ENCODE assay signal across 16 mouse cellular contexts in genomic region chr2:173255810-173256551, GRCm38 (mm10). TPM values are rescaled to one million over a fixed set of nuclear protein-coding genes. Genes with fewer than 3 reads are reported as not detected.
A peak's percentile ranks its signal among the peaks of the same experiment; 100 is the strongest.
DNase-seq lines count a peak whose midpoint lies in the region; ATAC-seq lines count a peak whose summit lies in the region.
"Had no signal": no experiment of that assay in that cellular context is flagged by ENCODE, and none has a peak within 500 bp of the region (broad histone marks: within the 10 kb centered on the region; RNA-seq: fewer than 3 reads in every experiment).

No protein-coding gene starts in this region.

- no peak for DNase-seq in heart, embryonic 10.5 days (ENCODE audit: low spot score)
- no peak for DNase-seq in layer of hippocampus, adult 8-10 months (ENCODE audit: low spot score in 2 of 2)
- no peak for DNase-seq in layer of hippocampus, adult 18-20 months (ENCODE audit: low spot score in 2 of 2)
- DNase-seq: cerebellum, adult 11-12 months; embryo, embryonic 11 days; gastrocnemius, postnatal 14 days; lung, postnatal 36 days; thymus, postnatal 14 days had no signal

- no peak overlapping the region for H3K4me3 ChIP-seq in heart, embryonic 15.5 days
- H3K4me3 ChIP-seq in heart, embryonic 10.5 days = no peak overlapping the region
- H3K4me3 ChIP-seq in midbrain, embryonic 13.5 days (replicated peaks) = no peak overlapping the region
- no peak overlapping the region for H3K4me3 ChIP-seq in midbrain, embryonic 15.5 days
- peak overlapping the region; percentile 9; the same call in 1 of the 2 replicates for H3K4me3 ChIP-seq in intestine, embryonic 15.5 days (replicated peaks)
- 0 out of 2 replicates have a peak overlapping the region, but pooled peaks have one; percentile 6 for H3K4me3 ChIP-seq in stomach, embryonic 16.5 days (replicated peaks; ENCODE audit: low read length)
- H3K4me3 ChIP-seq: heart, embryonic 12.5 days had no signal

- WGBS in heart, embryonic 15.5 days = 58% methylated on average over 7 of the region's 7 CpGs
- WGBS in heart, embryonic 10.5 days = 59% methylated on average over 7 of the region's 7 CpGs
- 73% methylated on average over 7 of the region's 7 CpGs for WGBS in midbrain, embryonic 13.5 days
- WGBS in midbrain, embryonic 15.5 days = 63% methylated on average over 7 of the region's 7 CpGs
- WGBS in intestine, embryonic 15.5 days = 44% methylated on average over 7 of the region's 7 CpGs
- 47% methylated on average over 7 of the region's 7 CpGs for WGBS in stomach, embryonic 16.5 days

- H3K9me3 ChIP-seq in heart, embryonic 15.5 days (replicated peaks) = no peaks in the 10 kb centered on the region
- H3K9me3 ChIP-seq in heart, embryonic 10.5 days = no peaks in the 10 kb centered on the region
- no peaks in the 10 kb centered on the region for H3K9me3 ChIP-seq in midbrain, embryonic 13.5 days
- no peaks in the 10 kb centered on the region for H3K9me3 ChIP-seq in midbrain, embryonic 15.5 days
- no peaks in the 10 kb centered on the region for H3K9me3 ChIP-seq in intestine, embryonic 15.5 days
- no peaks in the 10 kb centered on the region for H3K9me3 ChIP-seq in stomach, embryonic 16.5 days (replicated peaks; ENCODE audit: control insufficient read depth, low read length)
- H3K9me3 ChIP-seq: heart, embryonic 12.5 days had no signal

- H3K9ac ChIP-seq in heart, embryonic 15.5 days = no peak overlapping the region
- no peak overlapping the region for H3K9ac ChIP-seq in midbrain, embryonic 13.5 days (replicated peaks)
- no peak overlapping the region for H3K9ac ChIP-seq in midbrain, embryonic 15.5 days
- no peak overlapping the region for H3K9ac ChIP-seq in intestine, embryonic 15.5 days
- peak overlapping the region; percentile 33; the same call in 1 of the 2 replicates for H3K9ac ChIP-seq in stomach, embryonic 16.5 days (ENCODE audit: low read length)
- H3K9ac ChIP-seq: heart, embryonic 12.5 days had no signal

- H3K27me3 ChIP-seq in heart, embryonic 15.5 days = no peaks in the 10 kb centered on the region
- H3K27me3 ChIP-seq in heart, embryonic 10.5 days (ENCODE audit: insufficient read depth, poor library complexity, severe bottlenecking) = peaks cover 44% of the 10 kb centered on the region
- H3K27me3 ChIP-seq in midbrain, embryonic 13.5 days = no peaks in the 10 kb centered on the region
- H3K27me3 ChIP-seq in midbrain, embryonic 15.5 days (replicated peaks) = no peaks in the 10 kb centered on the region
- H3K27me3 ChIP-seq in intestine, embryonic 15.5 days (replicated peaks) = no peaks in the 10 kb centered on the region
- H3K27me3 ChIP-seq in stomach, embryonic 16.5 days (ENCODE audit: control insufficient read depth, insufficient read depth, low read length) = no peaks in the 10 kb centered on the region
- H3K27me3 ChIP-seq: heart, embryonic 12.5 days had no signal

- H3K4me1 ChIP-seq in heart, embryonic 15.5 days (replicated peaks) = peaks cover 98% of the 10 kb centered on the region
- peaks cover 92% of the 10 kb centered on the region for H3K4me1 ChIP-seq in heart, embryonic 10.5 days
- peaks cover 98% of the 10 kb centered on the region for H3K4me1 ChIP-seq in midbrain, embryonic 13.5 days (replicated peaks)
- peaks cover 87% of the 10 kb centered on the region for H3K4me1 ChIP-seq in midbrain, embryonic 15.5 days
- peaks cover 92% of the 10 kb centered on the region for H3K4me1 ChIP-seq in intestine, embryonic 15.5 days (replicated peaks)
- H3K4me1 ChIP-seq in stomach, embryonic 16.5 days (ENCODE audit: control insufficient read depth, insufficient read depth, low read length) = peaks cover 95% of the 10 kb centered on the region

- no peaks in the 10 kb centered on the region for H3K36me3 ChIP-seq in heart, embryonic 15.5 days
- no peaks in the 10 kb centered on the region for H3K36me3 ChIP-seq in heart, embryonic 10.5 days
- H3K36me3 ChIP-seq in midbrain, embryonic 13.5 days = no peaks in the 10 kb centered on the region
- no peaks in the 10 kb centered on the region for H3K36me3 ChIP-seq in midbrain, embryonic 15.5 days (replicated peaks)
- H3K36me3 ChIP-seq in intestine, embryonic 15.5 days = no peaks in the 10 kb centered on the region
- no peaks in the 10 kb centered on the region for H3K36me3 ChIP-seq in stomach, embryonic 16.5 days (ENCODE audit: control insufficient read depth, insufficient read depth, low read length)
- H3K36me3 ChIP-seq: heart, embryonic 12.5 days had no signal

- no peak for ATAC-seq in heart, embryonic 15.5 days (replicated peaks; ENCODE audit: insufficient number of reproducible peaks, insufficient read depth, low FRiP score, low read depth)
- no peak for ATAC-seq in midbrain, embryonic 13.5 days
- ATAC-seq in midbrain, embryonic 15.5 days (replicated peaks) = no peak
- peak; percentile 65 for ATAC-seq in intestine, embryonic 15.5 days
- ATAC-seq in stomach, embryonic 16.5 days (ENCODE audit: insufficient read depth, low FRiP score) = peak; percentile 39; the same call in 1 of the 2 replicates

- H3K4me2 ChIP-seq in heart, embryonic 15.5 days = no peak overlapping the region
- no peak overlapping the region for H3K4me2 ChIP-seq in midbrain, embryonic 13.5 days (replicated peaks)
- no peak overlapping the region for H3K4me2 ChIP-seq in midbrain, embryonic 15.5 days
- peak overlapping the region; percentile 27 for H3K4me2 ChIP-seq in intestine, embryonic 15.5 days (replicated peaks)
- H3K4me2 ChIP-seq in stomach, embryonic 16.5 days (ENCODE audit: low read depth, low read length) = peak overlapping the region; percentile 22
- H3K4me2 ChIP-seq: heart, embryonic 12.5 days; liver, embryonic 11.5 days had no signal

- H3K27ac ChIP-seq in heart, embryonic 15.5 days = 0 out of 2 replicates have a peak overlapping the region, but pooled peaks have one; percentile 2
- H3K27ac ChIP-seq in heart, embryonic 10.5 days = no peak overlapping the region
- peak overlapping the region; percentile 25; the same call in 1 of the 2 replicates for H3K27ac ChIP-seq in midbrain, embryonic 13.5 days
- H3K27ac ChIP-seq in midbrain, embryonic 15.5 days = no peak overlapping the region
- peak overlapping the region; percentile 76 for H3K27ac ChIP-seq in intestine, embryonic 15.5 days
- peak overlapping the region; percentile 90 for H3K27ac ChIP-seq in stomach, embryonic 16.5 days (ENCODE audit: low read length)

RNA-seq across cellular contexts. Expression of gene Pmepa1, which starts 20.4 kb away (rescaled TPM):
- polyA plus RNA-seq in heart, embryonic 15.5 days (2015; fragmentation: Nextera tagmentation; extraction: Ambion mirVana) = 4.6 and 5.1 TPM in 2 replicates
- 1.4 and 1.9 TPM in 2 replicates for polyA plus RNA-seq in heart, embryonic 10.5 days (2016; fragmentation: Nextera tagmentation; extraction: Ambion mirVana)
- 3.9 and 4.7 TPM in 2 replicates for polyA plus RNA-seq in midbrain, embryonic 13.5 days (2015; fragmentation: Nextera tagmentation; extraction: Ambion mirVana)
- polyA plus RNA-seq in midbrain, embryonic 15.5 days (2015; fragmentation: Nextera tagmentation; extraction: Ambion mirVana) = 4.1 and 4.6 TPM in 2 replicates
- polyA plus RNA-seq in intestine, embryonic 15.5 days (2015; fragmentation: Nextera tagmentation; extraction: Ambion mirVana) = 5.6 and 5.9 TPM in 2 replicates
- 7.2 and 7.4 TPM in 2 replicates for polyA plus RNA-seq in stomach, embryonic 16.5 days (2015; fragmentation: Nextera tagmentation; extraction: Ambion mirVana)
- 10 to 100 TPM; 15.0 to 37.8 (median 25.3) TPM for total RNA-seq in layer of hippocampus, adult 8-10 months (2022)
- total RNA-seq in layer of hippocampus, adult 18-20 months (2021) = 10 to 100 TPM; 22.6 to 23.8 TPM
- total RNA-seq: MEL had no signal

RNA-seq across cellular contexts. Expression of gene Zbp1, which starts 37.3 kb away (rescaled TPM):
- polyA plus RNA-seq in heart, embryonic 15.5 days (2015; fragmentation: Nextera tagmentation; extraction: Ambion mirVana) = 0.68 and 2.3 TPM in 2 replicates
- not detected in 2 replicates for polyA plus RNA-seq in heart, embryonic 10.5 days (2016; fragmentation: Nextera tagmentation; extraction: Ambion mirVana)
- 0.27 and 0.50 TPM in 2 replicates for polyA plus RNA-seq in midbrain, embryonic 13.5 days (2015; fragmentation: Nextera tagmentation; extraction: Ambion mirVana)
- 0.22 and 1.1 TPM in 2 replicates for polyA plus RNA-seq in midbrain, embryonic 15.5 days (2015; fragmentation: Nextera tagmentation; extraction: Ambion mirVana)
- polyA plus RNA-seq in intestine, embryonic 15.5 days (2015; fragmentation: Nextera tagmentation; extraction: Ambion mirVana) = 0.55 and 0.95 TPM in 2 replicates
- polyA plus RNA-seq in stomach, embryonic 16.5 days (2015; fragmentation: Nextera tagmentation; extraction: Ambion mirVana) = 0.70 and 1.0 TPM in 2 replicates
- total RNA-seq in layer of hippocampus, adult 8-10 months (2022) = 1 to 10 TPM in 2 of 4 experiments, not detected in 2; 1.5 to 2.5 TPM
- under 1 TPM in 1 of 2 experiments, not detected in 1; 0.30 TPM for total RNA-seq in layer of hippocampus, adult 18-20 months (2021)
- total RNA-seq: gastrocnemius, postnatal 14 days; MEL had no signal
- polyA plus RNA-seq: heart, embryonic 12.5 days; liver, embryonic 11.5 days had no signal

Comparison
In these comparisons a context has a peak if more than half of its experiments do, and no peak if none do; other contexts are left out.
1. H3K27ac ChIP-seq: peak in heart, embryonic 15.5 days (single experiment), midbrain, embryonic 13.5 days (single experiment), intestine, embryonic 15.5 days (single experiment) and stomach, embryonic 16.5 days (single experiment); none in heart, embryonic 10.5 days (single experiment) and midbrain, embryonic 15.5 days (single experiment).
2. ATAC-seq: peak in intestine, embryonic 15.5 days (single experiment) and stomach, embryonic 16.5 days (single experiment); none in heart, embryonic 15.5 days (single experiment), midbrain, embryonic 13.5 days (single experiment) and midbrain, embryonic 15.5 days (single experiment).
3. H3K4me2 ChIP-seq: peak in intestine, embryonic 15.5 days (single experiment) and stomach, embryonic 16.5 days (single experiment); none in heart, embryonic 15.5 days (single experiment), midbrain, embryonic 13.5 days (single experiment) and midbrain, embryonic 15.5 days (single experiment).
4. H3K4me3 ChIP-seq: peak in intestine, embryonic 15.5 days (single experiment) and stomach, embryonic 16.5 days (single experiment); none in heart, embryonic 15.5 days (single experiment), heart, embryonic 10.5 days (single experiment), midbrain, embryonic 13.5 days (single experiment) and midbrain, embryonic 15.5 days (single experiment).